Mouse (Mus musculus): ENCODE data around the gene Cabcoco1.

The Cabcoco1 gene

GRCm38 (mm10) chr10:68541139-68541942, at the start of gene Cabcoco1:
Gene Cabcoco1 (minus strand): TSS chr10:68541896.
- no peak for DNase-seq (ENCODE audit: low spot score)

- DNase-seq (ENCODE audit: low spot score): no peak
Measured at GRCm38 (mm10) chr10:68589530-68590252, 48.0 kb upstream of the Cabcoco1 start.

GRCm38 (mm10) chr10:68587416-68588040, 45.8 kb upstream of the Cabcoco1 start:
- no peak for DNase-seq (ENCODE audit: low spot score)

DNA sequence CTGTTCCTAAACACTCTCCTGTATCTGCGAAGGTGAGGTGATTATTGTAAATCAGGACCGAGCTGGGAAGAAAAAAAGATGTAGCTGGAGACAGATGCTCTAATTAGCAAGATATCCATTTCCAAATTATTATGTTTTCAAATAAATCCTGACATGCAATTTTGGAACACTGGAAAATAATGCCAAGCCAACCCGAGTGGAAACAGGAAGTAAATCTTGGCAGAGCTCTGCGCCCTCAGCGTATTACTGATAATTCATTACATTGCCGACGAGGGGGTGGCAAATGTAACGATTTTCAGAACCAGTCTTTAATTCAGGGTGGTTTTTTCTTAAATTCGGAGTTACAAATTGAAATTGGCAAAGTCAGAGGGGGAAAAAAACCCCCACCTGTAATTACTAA, 35.6 kb upstream of the Cabcoco1 start:
- no peak for DNase-seq (ENCODE audit: low spot score)

DNA sequence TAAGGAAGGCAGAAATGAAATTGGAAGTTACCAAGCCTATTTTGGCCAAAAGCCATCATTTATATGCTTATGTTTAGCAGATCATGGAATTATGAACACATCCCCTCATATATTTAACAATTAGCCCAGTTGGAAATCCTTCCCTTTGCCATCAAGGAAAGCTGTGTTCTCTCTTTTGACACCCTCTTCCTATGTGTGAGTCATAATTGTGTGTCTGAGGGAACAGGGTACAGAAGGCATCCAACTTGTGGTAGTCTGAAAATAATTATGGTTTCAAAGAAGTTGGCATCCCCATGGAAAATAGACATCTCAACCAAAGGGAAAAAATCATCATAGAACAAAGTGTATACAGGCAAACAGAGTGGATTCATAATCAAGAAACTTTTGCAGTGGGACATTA, 26.5 kb upstream of the Cabcoco1 start:
- no peak for DNase-seq (ENCODE audit: low spot score)

DNA sequence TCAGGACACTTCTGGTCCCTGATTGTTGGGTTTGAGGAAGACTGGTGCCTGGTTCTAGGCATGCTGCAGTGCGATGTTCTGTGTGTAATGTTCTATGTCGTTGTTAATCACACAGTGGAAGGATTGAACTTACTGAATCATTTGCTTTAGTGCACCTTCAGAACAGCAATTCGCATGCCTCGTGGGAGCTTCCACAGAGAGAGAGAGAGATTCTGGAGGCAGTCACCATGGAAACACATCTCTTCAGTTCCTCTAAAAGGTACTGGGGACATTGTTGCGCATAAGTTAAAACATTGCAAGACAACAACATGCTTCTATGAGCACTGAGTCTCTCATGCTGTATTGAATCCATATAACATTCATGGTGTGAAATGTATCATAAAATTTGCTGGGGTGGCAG, 20.6 kb upstream of the Cabcoco1 start:
- no peak for DNase-seq (ENCODE audit: low spot score)

DNA sequence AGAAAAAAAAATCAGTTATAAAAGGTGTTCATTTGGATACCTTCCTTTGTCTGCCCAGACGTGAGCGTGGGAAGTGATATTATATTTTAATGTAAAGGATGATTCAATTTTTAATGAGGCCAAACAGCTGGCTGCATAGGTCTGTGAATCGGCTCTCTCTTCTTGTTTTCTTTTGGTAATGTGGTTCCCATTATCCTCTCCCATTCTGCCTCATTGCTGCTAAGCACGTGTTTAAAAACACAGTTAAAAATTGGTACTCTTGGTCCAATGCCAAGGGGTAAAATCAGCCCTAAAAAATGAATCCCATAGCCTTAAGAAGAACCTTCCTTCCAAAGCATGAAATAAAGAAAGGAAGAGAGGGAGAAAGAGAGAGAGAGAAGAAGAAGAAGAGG, 17.1 kb upstream of the Cabcoco1 start:
- no peak for DNase-seq (ENCODE audit: low spot score)

DNA sequence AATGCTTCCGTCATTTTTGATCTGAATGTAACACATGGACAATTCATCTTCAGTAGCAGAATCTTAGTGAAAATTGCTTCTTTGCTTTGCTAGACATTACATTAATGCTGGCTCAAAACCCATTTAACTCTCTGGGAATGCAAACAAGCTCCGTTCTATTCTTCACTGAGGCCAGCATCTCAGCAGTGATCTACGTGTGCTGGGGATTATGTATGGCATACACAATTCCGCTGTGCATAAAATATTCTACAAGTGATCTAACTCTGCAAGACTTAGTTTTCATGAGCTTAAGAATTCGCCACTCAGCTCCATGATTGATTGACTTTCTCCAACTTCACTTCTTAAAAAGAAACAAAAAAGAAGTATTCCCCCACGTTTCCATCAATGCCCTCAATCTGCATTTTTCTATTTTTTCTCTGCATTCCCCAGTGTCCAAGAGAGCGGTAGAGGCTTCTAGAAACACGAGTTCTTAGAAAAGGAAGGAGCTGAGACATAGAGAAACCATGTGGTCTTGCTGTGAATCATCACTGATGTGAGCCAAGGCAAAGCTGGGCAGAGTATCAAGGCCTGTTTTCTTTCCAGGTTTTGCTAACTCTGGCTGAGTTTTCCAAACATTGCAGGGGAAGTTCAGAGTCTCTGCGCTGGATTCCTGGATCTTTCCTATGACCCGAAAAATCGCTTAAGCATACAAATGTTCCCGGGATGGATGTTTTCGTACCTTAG, 16.6 kb upstream of the Cabcoco1 start:
- DNase-seq (ENCODE audit: low spot score): no peak

DNA sequence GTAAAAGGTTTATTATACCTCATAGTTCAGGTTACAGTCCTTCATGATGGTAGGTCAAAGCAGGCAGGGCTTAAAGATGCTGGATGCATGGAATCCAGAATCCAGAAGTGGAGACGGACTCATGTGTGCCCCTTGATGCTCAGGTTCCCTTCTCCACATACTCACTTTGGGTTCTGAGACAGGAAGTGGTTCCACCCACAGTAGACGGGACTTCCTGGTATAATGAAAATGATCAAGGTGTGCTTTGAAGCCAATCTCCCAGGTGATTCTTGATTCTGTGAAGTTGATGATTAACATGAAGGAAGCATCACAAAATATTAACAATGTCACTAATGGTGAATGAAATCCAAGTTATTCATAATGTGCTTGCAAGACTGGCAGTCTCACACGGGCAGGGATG, 12.0 kb upstream of the Cabcoco1 start:
- no peak for DNase-seq (ENCODE audit: low spot score)

DNA sequence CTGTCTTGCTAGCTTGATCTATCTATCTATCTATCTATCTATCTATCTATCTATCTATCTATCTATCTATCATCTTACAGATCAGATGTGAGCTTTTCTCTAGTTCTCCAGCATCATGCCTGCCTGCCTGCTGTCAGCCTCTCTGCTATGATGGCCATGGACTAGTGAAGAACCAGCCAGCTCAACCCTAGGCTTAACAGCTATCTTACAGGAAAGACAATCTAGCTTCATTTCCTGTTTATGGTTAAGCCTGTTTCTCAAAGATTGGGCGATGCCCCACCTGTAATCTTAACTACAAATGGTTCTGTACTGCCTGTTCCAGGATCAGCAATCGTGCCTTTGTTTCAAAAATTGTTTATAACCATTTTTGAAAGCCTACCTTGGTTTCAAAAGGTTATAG, 10.9 kb upstream of the Cabcoco1 start:
- DNase-seq (ENCODE audit: low spot score): no peak

DNA sequence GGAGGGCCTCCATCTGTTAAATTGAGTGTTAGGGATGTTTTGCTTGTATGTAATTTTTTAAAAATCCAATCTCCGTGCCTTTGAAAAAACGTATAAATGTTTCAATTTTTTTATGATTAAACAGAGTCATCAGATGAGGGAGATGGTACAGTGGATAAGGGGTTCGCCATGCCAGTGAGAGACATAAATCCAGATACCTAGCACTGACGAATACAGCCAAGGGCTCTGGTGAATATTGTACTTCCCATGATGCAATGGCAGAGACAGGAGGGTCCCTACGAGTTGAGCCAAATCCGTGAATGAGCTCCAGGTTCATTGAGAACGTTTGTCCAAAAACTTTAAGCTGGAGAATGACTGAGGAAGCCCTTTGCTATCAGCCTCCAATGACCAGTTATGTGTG, 9.6 kb upstream of the Cabcoco1 start:
- no peak for DNase-seq (ENCODE audit: low spot score)

DNA sequence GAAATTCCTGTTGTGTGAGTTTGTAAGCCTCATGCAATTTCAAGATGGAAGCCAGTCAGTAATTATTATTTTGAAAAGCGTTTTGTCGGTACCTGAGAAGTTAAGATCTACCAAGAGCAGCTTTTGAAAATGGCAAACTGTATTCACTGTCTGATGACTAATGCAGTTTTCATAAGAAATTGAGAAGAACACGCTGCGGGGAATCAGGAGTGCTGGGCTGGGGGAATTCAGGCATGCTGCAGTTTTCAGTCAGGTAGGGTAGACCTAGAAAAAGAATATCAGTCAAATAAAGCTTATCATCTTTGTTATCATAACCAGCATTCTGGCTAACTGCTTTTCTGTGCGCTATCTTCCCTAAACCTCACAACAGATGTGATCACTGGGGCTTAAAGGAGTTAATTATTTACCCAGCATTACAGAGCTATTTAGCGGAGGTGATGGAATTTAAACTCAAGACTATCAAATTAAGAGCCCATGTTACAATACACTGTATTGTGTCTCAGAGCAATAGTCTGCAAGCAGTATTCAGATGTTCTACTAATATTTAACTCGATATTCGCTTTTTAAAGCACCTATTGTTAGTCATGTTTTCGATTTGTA, 9.1 kb upstream of the Cabcoco1 start:
- no peak for DNase-seq (ENCODE audit: low spot score)

DNA sequence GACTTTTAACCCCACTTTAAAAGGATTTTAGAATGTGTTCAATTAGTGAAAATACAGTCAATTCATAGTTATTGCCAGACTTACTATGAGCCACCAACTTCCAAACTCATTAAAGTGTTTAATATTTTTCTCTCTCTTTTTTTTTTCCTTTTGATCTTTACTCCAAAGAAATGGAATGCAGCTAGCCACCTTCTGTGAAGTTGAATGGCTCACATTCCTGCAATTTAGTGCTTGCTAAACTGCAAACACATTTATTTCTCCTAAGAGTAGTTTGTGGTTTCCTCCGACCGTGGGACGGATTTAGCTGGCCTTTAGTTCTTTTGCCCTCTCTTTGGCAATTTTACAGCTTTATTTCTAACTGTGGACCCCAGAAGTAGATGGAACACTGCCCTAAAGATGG, 1.4 kb upstream of the Cabcoco1 start:
- no peak for DNase-seq (ENCODE audit: low spot score)

DNA sequence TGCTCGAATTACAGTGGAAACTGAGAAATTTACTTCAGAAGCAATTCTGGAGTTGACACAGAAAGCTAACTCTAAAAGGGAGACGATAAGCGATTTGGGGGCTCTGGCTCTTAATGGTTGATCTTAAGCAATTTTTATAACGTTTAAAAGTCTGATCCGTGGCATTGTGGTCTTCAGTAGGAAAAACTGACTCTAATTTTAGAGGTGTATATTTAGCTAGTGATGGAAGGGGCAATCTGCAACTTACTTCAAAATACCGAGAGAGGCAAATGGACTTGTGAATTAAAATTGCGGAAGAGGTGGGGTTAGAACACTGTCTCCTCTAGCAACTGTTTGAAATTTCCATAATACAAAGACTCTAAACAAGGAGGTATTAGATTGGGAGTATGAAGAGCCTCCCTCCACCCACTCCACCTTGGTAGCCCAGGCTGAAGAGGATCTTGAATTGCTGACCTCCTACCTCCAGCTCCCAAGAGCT, 286 bp upstream of the Cabcoco1 start:
- DNase-seq (ENCODE audit: low spot score): no peak

- DNase-seq (ENCODE audit: low spot score): no peak
Measured at GRCm38 (mm10) chr10:68540612-68541011, 1.1 kb downstream of the Cabcoco1 start.

- no peak for DNase-seq (ENCODE audit: low spot score)
Measured at GRCm38 (mm10) chr10:68537261-68537950, 4.3 kb downstream of the Cabcoco1 start.

DNA sequence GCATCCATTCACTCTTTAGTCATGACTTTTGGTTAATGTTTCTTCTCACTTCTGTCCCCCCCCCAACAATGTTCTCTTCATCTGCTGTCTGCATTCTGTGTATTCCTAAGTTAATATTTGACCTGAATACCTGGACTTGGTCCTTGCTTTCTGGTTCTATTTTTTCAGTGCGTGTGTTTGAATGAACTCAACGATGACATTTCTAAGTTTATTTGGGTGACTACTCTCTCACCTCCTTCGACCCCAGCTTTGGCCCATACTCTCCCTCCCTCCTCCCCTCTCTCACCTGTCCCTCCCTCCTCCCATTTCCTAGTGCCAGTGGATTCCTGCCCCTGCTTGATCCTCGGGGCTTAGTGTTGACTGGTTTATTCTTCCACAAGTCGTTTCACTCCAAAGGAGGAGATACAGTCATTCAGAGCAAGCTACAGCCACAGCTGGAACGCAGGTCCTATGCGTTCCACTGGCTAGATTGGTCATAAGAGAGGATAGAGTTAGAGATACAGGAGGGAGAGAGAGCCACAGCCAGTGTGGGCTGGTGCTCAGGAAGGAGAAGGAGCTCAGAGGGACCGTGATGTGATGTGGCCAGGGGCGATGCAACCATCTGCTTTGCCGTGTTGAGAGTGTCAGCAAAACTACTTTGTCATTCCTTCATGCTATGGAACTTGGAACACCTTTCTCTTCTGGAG, 12.2 kb downstream of the Cabcoco1 start:
- no peak for DNase-seq (ENCODE audit: low spot score)

GRCm38 (mm10) chr10:68528958-68529357, 12.7 kb downstream of the Cabcoco1 start:
- DNase-seq (ENCODE audit: low spot score): no peak

DNA sequence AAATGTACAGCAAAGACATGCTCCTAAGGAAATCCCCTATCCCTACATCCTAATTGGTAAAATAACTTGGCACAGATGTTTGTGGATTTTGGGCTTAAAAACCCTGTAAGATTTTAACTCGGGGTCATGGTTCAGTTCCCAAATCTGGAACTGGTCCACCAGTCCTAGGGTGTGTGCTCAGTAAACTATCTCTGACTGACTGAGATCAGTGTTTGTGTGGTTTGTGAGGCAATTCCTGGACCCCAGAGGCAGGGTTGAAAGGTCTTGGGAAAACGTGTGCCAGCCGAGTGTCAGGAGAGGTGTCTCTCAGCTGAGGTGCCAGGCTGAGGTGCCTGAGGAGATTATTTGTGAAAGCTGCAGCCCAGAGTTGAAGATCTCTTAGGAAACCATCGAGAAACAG, 19.6 kb downstream of the Cabcoco1 start:
- no peak for DNase-seq (ENCODE audit: low spot score)

DNA sequence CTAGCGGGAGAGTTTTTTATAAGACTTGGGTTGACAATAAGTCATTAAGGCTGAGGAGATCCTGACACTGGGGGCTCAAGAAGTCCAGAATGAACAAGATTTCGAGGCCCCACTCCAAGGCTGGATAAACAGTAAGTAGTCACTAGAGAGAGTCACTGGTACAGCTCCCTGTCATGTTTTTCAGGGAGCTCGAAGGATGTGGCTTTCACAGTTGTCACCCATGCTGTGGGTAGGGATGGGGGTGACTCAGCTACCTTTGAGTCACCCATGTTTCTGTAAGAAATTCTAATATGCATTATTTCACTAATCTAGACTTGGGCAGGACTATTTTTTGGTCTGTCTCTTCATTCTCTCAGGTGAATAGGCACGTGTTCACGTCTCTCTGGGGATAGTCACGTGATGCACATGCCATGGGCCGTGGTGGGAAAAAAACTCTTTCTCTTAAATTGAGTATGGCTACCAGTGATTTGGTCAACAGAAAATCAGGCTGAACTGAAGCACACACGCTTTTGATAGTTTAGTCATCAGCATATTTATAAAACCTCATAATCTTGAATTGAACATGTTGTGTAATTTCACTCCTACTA, 29.2 kb downstream of the Cabcoco1 start:
- no peak for DNase-seq (ENCODE audit: low spot score)
